Mouse (Mus musculus): ENCODE results near the gene Tent4a.

Gene Tent4a

GRCm38 (mm10) chr13:69482751-69483150, 51.7 kb downstream of the Tent4a start:
- no peak for ATAC-seq (ENCODE audit: insufficient number of reproducible peaks, low FRiP score, low TSS enrichment)

GRCm38 (mm10) chr13:69481634-69482505, 52.5 kb downstream of the Tent4a start:
- ATAC-seq (ENCODE audit: insufficient number of reproducible peaks, low FRiP score, low TSS enrichment), result peak; percentile 60

- ATAC-seq (ENCODE audit: insufficient number of reproducible peaks, low FRiP score, low TSS enrichment), result no peak
Observed at GRCm38 (mm10) chr13:69481026-69481425, 53.4 kb downstream of the Tent4a start.

- no peak for ATAC-seq (ENCODE audit: insufficient number of reproducible peaks, low FRiP score, low TSS enrichment)
Observed at GRCm38 (mm10) chr13:69479906-69480305, 54.5 kb downstream of the Tent4a start.

GRCm38 (mm10) chr13:69478703-69479102, 55.7 kb downstream of the Tent4a start:
- ATAC-seq (ENCODE audit: insufficient number of reproducible peaks, low FRiP score, low TSS enrichment), result no peak

- no peak for ATAC-seq (ENCODE audit: insufficient number of reproducible peaks, low FRiP score, low TSS enrichment)
Observed at GRCm38 (mm10) chr13:69460635-69461465, 73.6 kb downstream of the Tent4a start.

- no peak for ATAC-seq (ENCODE audit: insufficient number of reproducible peaks, low FRiP score, low TSS enrichment)
Observed at GRCm38 (mm10) chr13:69459657-69460458, 74.6 kb downstream of the Tent4a start.

- no peak for ATAC-seq (ENCODE audit: insufficient number of reproducible peaks, low FRiP score, low TSS enrichment)
Observed at GRCm38 (mm10) chr13:69458891-69459290, 75.5 kb downstream of the Tent4a start.

GRCm38 (mm10) chr13:69458461-69458860, 76.0 kb downstream of the Tent4a start:
- ATAC-seq (ENCODE audit: insufficient number of reproducible peaks, low FRiP score, low TSS enrichment), result no peak

GRCm38 (mm10) chr13:69457105-69457504, 77.3 kb downstream of the Tent4a start:
- no peak for ATAC-seq (ENCODE audit: insufficient number of reproducible peaks, low FRiP score, low TSS enrichment)

GRCm38 (mm10) chr13:69456641-69457040, 77.8 kb downstream of the Tent4a start:
- no peak for ATAC-seq (ENCODE audit: insufficient number of reproducible peaks, low FRiP score, low TSS enrichment)

- no peak for ATAC-seq (ENCODE audit: insufficient number of reproducible peaks, low FRiP score, low TSS enrichment)
Observed at GRCm38 (mm10) chr13:69455476-69456175, 78.8 kb downstream of the Tent4a start.
